Mouse (Mus musculus) CH12.LX (cell line): ENCODE results near the gene Trim69. TPM values are rescaled to one million over a fixed set of nuclear protein-coding genes. Genes with fewer than 3 reads are reported as not detected.

ENCODE experiments used
- DNase-seq: peaks from one replicate; pipeline ENCODE4 v3.0.0-alpha.2; 2013; ENCODE audit errors: extremely low read depth
- H3K27ac ChIP-seq: 2 replicates; pipeline ENCODE4 v1.5.1; 2012; ENCODE audit warnings: low read depth, mild to moderate bottlenecking, control low read depth, moderate library complexity; ENCODE audit not compliant: insufficient read depth
- H3K27me3 ChIP-seq: replicated peaks from 2 replicates; pipeline ENCODE3; 2012; ENCODE audit warnings: inconsistent platforms
- H3K36me3 ChIP-seq, 2 experiments: replicated peaks in 1 of 2; 2 replicates each; pipeline versions ENCODE3 to v1.6.1; 2012; ENCODE audit warnings: inconsistent platforms in 1 of 2, low read length in 1 of 2, mild to moderate bottlenecking in 1 of 2, mixed read lengths in 1 of 2, moderate library complexity in 1 of 2; ENCODE audit not compliant: control insufficient read depth in 1 of 2, insufficient read depth in 1 of 2
- H3K4me1 ChIP-seq, 2 experiments: 2 replicates each; pipeline ENCODE4 v1.6.1; 2012; ENCODE audit warnings: inconsistent platforms in 1 of 2, moderate library complexity in 1 of 2; ENCODE audit not compliant: insufficient read depth in 2 of 2, control insufficient read depth in 1 of 2
- H3K4me2 ChIP-seq: 2 replicates; pipeline ENCODE4 v1.6.1; 2012; ENCODE audit warnings: low read depth, mild to moderate bottlenecking, control low read depth; ENCODE audit not compliant: poor library complexity, insufficient read depth, severe bottlenecking
- H3K4me3 ChIP-seq, 3 experiments: fragments of 150-350 bp in 1 of 3; sonication (generic) in 1 of 3; replicated peaks in 1 of 3; 2 replicates each; pipeline versions ENCODE3 to v1.5.1; 2011 to 2012; ENCODE audit warnings: low read depth in 2 of 3, low read length in 2 of 3, mild to moderate bottlenecking in 2 of 3, moderate library complexity in 2 of 3, control low read depth in 1 of 3, improper control_type of control experiment in 1 of 3, inconsistent platforms in 1 of 3, mixed read lengths in 1 of 3; ENCODE audit not compliant: poor library complexity in 1 of 3
- H3K79me2 ChIP-seq: replicated peaks from 2 replicates; pipeline ENCODE4 v1.6.1; 2012; ENCODE audit warnings: mild to moderate bottlenecking, moderate library complexity; ENCODE audit not compliant: control insufficient read depth, poor library complexity, insufficient read depth, severe bottlenecking; ENCODE audit errors: extremely low read depth
- H3K9ac ChIP-seq: 2 replicates; pipeline ENCODE4 v1.6.1; 2012; ENCODE audit warnings: low read depth, mild to moderate bottlenecking, control low read depth, moderate library complexity; ENCODE audit not compliant: insufficient read depth
- H3K9me3 ChIP-seq: replicated peaks from 2 replicates; pipeline ENCODE3; 2012; ENCODE audit warnings: low read length, inconsistent platforms, mixed read lengths
- CHD1 ChIP-seq: IDR thresholded peaks from 2 replicates; pipeline ENCODE4 v1.6.1; 2012; ENCODE audit warnings: low read depth, low read length, improper control_type of control experiment, inconsistent platforms
- CHD2 ChIP-seq: IDR thresholded peaks from 2 replicates; pipeline ENCODE4 v1.6.1; 2011; ENCODE audit warnings: low read length, improper control_type of control experiment
- E2F4 ChIP-seq: IDR thresholded peaks from 2 replicates; pipeline ENCODE4 v1.6.1; 2011; ENCODE audit warnings: low read depth, low read length, improper control_type of control experiment; ENCODE audit not compliant: insufficient replicate concordance
- EP300 ChIP-seq: IDR thresholded peaks from 2 replicates; pipeline ENCODE4 v1.6.1; 2011; ENCODE audit warnings: low read length, improper control_type of control experiment
- GABPA ChIP-seq: IDR thresholded peaks from 2 replicates; pipeline ENCODE4 v1.6.1; 2012; ENCODE audit warnings: low read depth, low read length, improper control_type of control experiment, inconsistent platforms; ENCODE audit not compliant: insufficient replicate concordance
- HCFC1 ChIP-seq: IDR thresholded peaks from 2 replicates; pipeline ENCODE4 v1.6.1; 2012; ENCODE audit warnings: low read depth, mild to moderate bottlenecking, inconsistent platforms, low read length, improper control_type of control experiment
- IRF4 ChIP-seq: IDR thresholded peaks from 2 replicates; pipeline ENCODE4 v1.6.1; 2014; ENCODE audit warnings: low read depth, mild to moderate bottlenecking, inconsistent platforms, low read length, improper control_type of control experiment
- JUND ChIP-seq: conservative IDR thresholded peaks from 2 replicates; pipeline ENCODE4 v1.6.1; 2011; ENCODE audit warnings: low read depth, low read length, improper control_type of control experiment
- MAFK ChIP-seq: IDR thresholded peaks from 2 replicates; pipeline ENCODE4 v1.6.1; 2011; ENCODE audit warnings: low read length, improper control_type of control experiment; ENCODE audit not compliant: insufficient replicate concordance
- MAZ ChIP-seq: IDR thresholded peaks from 2 replicates; pipeline ENCODE4 v1.6.1; 2012; ENCODE audit warnings: low read depth, mild to moderate bottlenecking, inconsistent platforms, low read length, improper control_type of control experiment, moderate library complexity
- MEF2A ChIP-seq: IDR thresholded peaks from 2 replicates; pipeline ENCODE4 v1.6.1; 2014; ENCODE audit warnings: low read depth, mild to moderate bottlenecking, inconsistent platforms, low read length, improper control_type of control experiment, borderline replicate concordance
- MXI1 ChIP-seq: IDR thresholded peaks from 2 replicates; pipeline ENCODE4 v1.6.1; 2011; ENCODE audit warnings: mild to moderate bottlenecking, low read depth, low read length, improper control_type of control experiment
- NELFE ChIP-seq: IDR thresholded peaks from 2 replicates; pipeline ENCODE4 v1.6.1; 2011; ENCODE audit warnings: low read depth, low read length, improper control_type of control experiment
- PAX5 ChIP-seq: IDR thresholded peaks from 2 replicates; pipeline ENCODE4 v1.6.1; 2012; ENCODE audit warnings: low read length, inconsistent platforms, mixed read lengths
- POLR2AphosphoS2 ChIP-seq: IDR thresholded peaks from 2 replicates; pipeline ENCODE4 v1.6.1; 2011; ENCODE audit warnings: low read depth, low read length, improper control_type of control experiment
- RAD21 ChIP-seq: IDR thresholded peaks from 2 replicates; pipeline ENCODE4 v1.6.1; 2011; ENCODE audit warnings: low read depth, mild to moderate bottlenecking, low read length, improper control_type of control experiment, moderate library complexity
- SMC3 ChIP-seq: IDR thresholded peaks from 2 replicates; pipeline ENCODE4 v1.6.1; 2011; ENCODE audit warnings: low read depth, low read length, improper control_type of control experiment
- TBP ChIP-seq: conservative IDR thresholded peaks from 2 replicates; pipeline ENCODE4 v1.6.1; 2011; ENCODE audit warnings: low read depth, low read length, improper control_type of control experiment
- ZKSCAN1 ChIP-seq: IDR thresholded peaks from 2 replicates; pipeline ENCODE4 v1.6.1; 2012; ENCODE audit warnings: low read depth, inconsistent platforms, low read length, improper control_type of control experiment, borderline replicate concordance
- ZMIZ1 ChIP-seq: IDR thresholded peaks from 2 replicates; pipeline ENCODE4 v1.6.1; 2012; ENCODE audit warnings: low read depth, mild to moderate bottlenecking, inconsistent platforms, low read length, improper control_type of control experiment
- dilution Hi-C: fragments of 300-500 bp; cut with MboI; formaldehyde crosslinking; loops from 2 replicates; pipeline ENCODE4 v1.14.3; 2020; ENCODE audit warnings: low sequenced_read_pairs; ENCODE audit not compliant: extremely low pct_unique_long_range_greater_than_20kb, extremely low pct_ligation_motif_present
- in situ Hi-C: fragments of 300-500 bp; cut with MboI; formaldehyde crosslinking; loops from 3 replicates; pipeline ENCODE4 v1.14.3; 2019; ENCODE audit warnings: low sequenced_read_pairs, low pct_ligation_motif_present, low pct_unique_long_range_greater_than_20kb, mixed read lengths
- polyA plus RNA-seq: library from polyadenylated mRNA; unstranded; fragments of >175 nt; gene quantifications from 2 replicates; pipeline ENCODE4 v1.2.1, GENCODE M21; 2012; ENCODE audit warnings: low read depth; ENCODE audit not compliant: insufficient read length
- total RNA-seq, 2 experiments: library from RNA; depleted of rRNA; stranded (reverse); fragments of 300-350 nt in 1 of 2; fragments of >200 nt in 1 of 2; gene quantifications; 2 replicates each; pipeline ENCODE4 v1.2.3; 2012 to 2014

Trim69 gene
- total and polyA plus RNA-seq, 3 experiments, result 0.08 to 0.24 (median 0.13) TPM

GRCm38 (mm10) chr2:122149316-122149715, 11.2 kb upstream of the Trim69 start:
- peaks cover 13 to 48% of the 10 kb centered on the region in 2 experiments for H3K4me1 ChIP-seq
- H3K9me3 ChIP-seq, result no peaks in the 10 kb centered on the region
- H3K36me3 ChIP-seq, result peaks cover 43 to 59% of the 10 kb centered on the region in 2 experiments
- H3K27me3 ChIP-seq, result no peaks in the 10 kb centered on the region
- in situ Hi-C loops (no loop called here), dilution Hi-C loops (no loop called here)
- peaks cover 61% of the 10 kb centered on the region for H3K79me2 ChIP-seq
- peak overlapping the region; percentile 91 to 93 (median 92) for H3K4me3 ChIP-seq
- no peak overlapping the region; the same call in 1 of the 2 replicates for H3K27ac ChIP-seq
- peak overlapping the region; percentile 100 for H3K4me2 ChIP-seq
- peak overlapping the region; percentile 100 for H3K9ac ChIP-seq
- DNase-seq, result no peak
- 0 out of 2 replicates have a peak, but pooled peaks have one; percentile 31 for TF ChIP-seq MAZ
- TF ChIP-seq IRF4, result no peak
- 0 out of 2 replicates have a peak, but pooled peaks have one; percentile 52 for TF ChIP-seq MXI1
- 0 out of 2 replicates have a peak, but pooled peaks have one; percentile 22 for TF ChIP-seq CHD1
- TF ChIP-seq, all 38 proteins: peak for 3

- peak overlapping the region; percentile 100 for H3K4me2 ChIP-seq
- no peak for DNase-seq
- peak overlapping the region; percentile 100 for H3K9ac ChIP-seq
- dilution Hi-C loops (no loop called here), in situ Hi-C loops (no loop called here)
- H3K4me3 ChIP-seq, result peak overlapping the region; percentile 91 to 93 (median 92)
- peaks cover 61% of the 10 kb centered on the region for H3K79me2 ChIP-seq
- H3K9me3 ChIP-seq, result no peaks in the 10 kb centered on the region
- H3K27me3 ChIP-seq, result no peaks in the 10 kb centered on the region
- TF ChIP-seq JUND (no peak), EP300 (no peak), HCFC1 (no peak), MXI1 (no peak), MAFK (no peak), E2F4 (no peak), ZMIZ1 (no peak), PAX5 (no peak), GABPA (no peak), ZKSCAN1 (no peak), POLR2AphosphoS2 (no peak; the same call in 1 of the 2 replicates), SMC3 (no peak), TBP (no peak), MEF2A (no peak), CHD2 (no peak), CHD1 (no peak), RAD21 (no peak), NELFE (no peak)
- TF ChIP-seq, all 38 proteins: peak for 0
- H3K4me1 ChIP-seq, result peaks cover 17 to 52% of the 10 kb centered on the region in 2 experiments
- H3K36me3 ChIP-seq, result peaks cover 47 to 63% of the 10 kb centered on the region in 2 experiments
- H3K27ac ChIP-seq, result no peak overlapping the region
These were observed 10.8 kb upstream of the Trim69 start for GRCm38 (mm10) chr2:122149716-122150115.
